Mouse (Mus musculus) thymus, adult 2 months (tissue): ENCODE data around the gene Dab1. TPM values are rescaled to one million over a fixed set of nuclear protein-coding genes. Genes with fewer than 3 reads are reported as not detected.

ENCODE experiments used
- DNase-seq: peaks from one replicate; pipeline ENCODE4 v3.0.0; 2021
- H3K27ac ChIP-seq: fragments of 200-500 bp; 2 replicates; pipeline ENCODE4 v1.5.1; 2012; ENCODE audit warnings: low read length, control low read depth; ENCODE audit not compliant: control insufficient read depth, insufficient read depth
- H3K27me3 ChIP-seq: fragments of 200-500 bp; 2 replicates; pipeline ENCODE4 v1.6.1; 2012; ENCODE audit warnings: mild to moderate bottlenecking, low read length, moderate library complexity, mixed read lengths; ENCODE audit not compliant: control insufficient read depth, insufficient read depth
- H3K36me3 ChIP-seq: fragments of 200-500 bp; 2 replicates; pipeline ENCODE4 v1.6.1; 2012; ENCODE audit warnings: mild to moderate bottlenecking, low read length, moderate library complexity; ENCODE audit not compliant: control insufficient read depth, insufficient read depth
- H3K4me1 ChIP-seq: fragments of 200-500 bp; replicated peaks from 2 replicates; pipeline ENCODE4 v1.6.1; 2012; ENCODE audit warnings: low read length; ENCODE audit not compliant: control insufficient read depth, insufficient read depth
- H3K4me3 ChIP-seq: fragments of 200-500 bp; 2 replicates; pipeline ENCODE4 v1.5.1; 2012; ENCODE audit warnings: mild to moderate bottlenecking, low read length, control low read depth, moderate library complexity; ENCODE audit not compliant: control insufficient read depth, insufficient read depth
- CTCF ChIP-seq: fragments of 200-500 bp; IDR thresholded peaks from 2 replicates; pipeline ENCODE4 v1.5.1; 2012; ENCODE audit warnings: mild to moderate bottlenecking, control low read depth, low read length, moderate library complexity, borderline replicate concordance; ENCODE audit not compliant: control insufficient read depth, poor library complexity, insufficient read depth; ENCODE audit errors: extremely low read depth
- POLR2A ChIP-seq: fragments of 200-500 bp; IDR thresholded peaks from 2 replicates; pipeline ENCODE4 v1.6.1; 2012; ENCODE audit warnings: mild to moderate bottlenecking, low read length, control low read depth, moderate library complexity; ENCODE audit not compliant: control insufficient read depth, poor library complexity, insufficient read depth; ENCODE audit errors: extremely low read depth
- WGBS: fragments of 180-500 bp; shearing (Covaris S2); methylation state at CpG from one replicate; pipeline ENCODE4 v1.1.7; 2018; 5-methylcytosine and 5-hydroxymethylcytosine counted together
- polyA plus RNA-seq: library from polyadenylated mRNA; depleted of rRNA; stranded (reverse); fragments of >200 nt; gene quantifications from 2 replicates; pipeline ENCODE4 v1.2.3, GENCODE M21; 2012

Gene Dab1
- polyA plus RNA-seq, 1 experiment, result 0.28 TPM

DNA sequence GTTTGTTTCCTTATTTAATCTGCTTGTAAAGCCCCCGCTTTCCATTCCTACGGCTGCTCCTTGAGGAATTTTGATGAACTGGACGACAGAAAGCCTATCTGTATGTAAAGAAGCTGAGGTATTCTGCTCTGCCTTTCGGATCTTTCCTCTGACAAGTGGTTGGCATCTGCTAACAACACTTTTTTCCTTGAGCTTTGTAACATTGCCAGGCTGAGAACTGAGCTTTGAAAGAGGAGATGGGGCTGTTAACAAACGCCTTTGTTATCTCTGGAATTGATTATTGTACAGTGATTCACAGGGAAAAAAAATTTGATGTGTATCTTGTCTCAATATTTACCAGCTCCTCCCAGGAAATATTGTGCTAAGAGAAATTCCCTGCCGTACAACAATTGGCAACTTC lies 712.7 kb downstream of the Dab1 start:
- 76% methylated on average over 6 of the region's 6 CpGs for WGBS
- Histone ChIP-seq H3K27me3 (no peaks in the 10 kb centered on the region), H3K36me3 (no peaks in the 10 kb centered on the region), H3K4me1 (no peaks in the 10 kb centered on the region), H3K4me3 (no peak overlapping the region), H3K27ac (no peak overlapping the region)
- TF ChIP-seq POLR2A (no peak), CTCF (no peak)
- DNase-seq, result no peak

DNA sequence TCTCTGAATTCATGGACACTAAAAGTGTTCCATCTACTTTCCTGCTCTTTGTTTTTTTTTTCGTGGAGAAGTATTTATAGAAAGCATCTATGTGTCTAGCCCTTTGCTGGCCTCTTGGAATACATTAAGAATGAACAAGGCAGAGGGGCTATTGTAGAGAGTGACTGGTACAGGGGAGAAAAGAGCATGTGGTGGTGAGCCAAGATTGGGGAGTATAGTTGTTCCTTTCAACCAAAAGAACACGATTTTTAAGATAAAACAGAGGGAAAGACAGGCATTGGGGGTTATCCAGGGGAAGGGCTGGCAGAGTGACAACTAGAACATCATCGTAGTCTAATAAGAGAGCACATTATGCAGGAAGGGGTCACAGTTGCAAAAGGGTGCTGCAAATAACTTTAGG lies 713.2 kb downstream of the Dab1 start:
- Histone ChIP-seq H3K27me3 (no peaks in the 10 kb centered on the region), H3K36me3 (no peaks in the 10 kb centered on the region), H3K4me3 (no peak overlapping the region), H3K4me1 (no peaks in the 10 kb centered on the region), H3K27ac (no peak overlapping the region)
- TF ChIP-seq CTCF, result no peak
- TF ChIP-seq POLR2A, result no peak
- no peak for DNase-seq
- WGBS, result 67% methylated on average over 3 of the region's 3 CpGs

DNA sequence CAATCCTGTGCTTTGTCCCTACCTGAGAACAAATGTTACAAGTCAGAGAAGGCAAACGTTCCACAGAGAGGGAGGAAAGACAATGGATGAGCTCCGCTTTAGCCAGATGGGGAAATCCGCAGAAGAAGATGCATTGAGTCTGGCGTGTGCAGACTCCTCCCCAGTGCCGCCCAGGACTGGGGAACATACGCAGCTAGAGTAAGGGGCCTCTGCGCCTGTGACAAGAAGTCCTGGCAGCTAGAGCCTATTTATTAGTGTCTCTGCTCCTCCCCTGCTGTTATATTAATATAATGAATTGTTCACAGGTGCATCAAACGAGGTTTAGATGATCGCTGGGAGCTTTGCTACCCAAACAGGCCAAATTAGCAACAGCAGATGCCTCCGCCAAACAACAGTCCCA lies 718.1 kb downstream of the Dab1 start:
- H3K4me3 ChIP-seq, result no peak overlapping the region
- DNase-seq, result no peak
- no peaks in the 10 kb centered on the region for H3K36me3 ChIP-seq
- 81% methylated on average over 10 of the region's 10 CpGs for WGBS
- H3K27ac ChIP-seq, result no peak overlapping the region
- H3K4me1 ChIP-seq, result no peaks in the 10 kb centered on the region
- no peaks in the 10 kb centered on the region for H3K27me3 ChIP-seq
- TF ChIP-seq POLR2A (no peak), CTCF (no peak)

DNA sequence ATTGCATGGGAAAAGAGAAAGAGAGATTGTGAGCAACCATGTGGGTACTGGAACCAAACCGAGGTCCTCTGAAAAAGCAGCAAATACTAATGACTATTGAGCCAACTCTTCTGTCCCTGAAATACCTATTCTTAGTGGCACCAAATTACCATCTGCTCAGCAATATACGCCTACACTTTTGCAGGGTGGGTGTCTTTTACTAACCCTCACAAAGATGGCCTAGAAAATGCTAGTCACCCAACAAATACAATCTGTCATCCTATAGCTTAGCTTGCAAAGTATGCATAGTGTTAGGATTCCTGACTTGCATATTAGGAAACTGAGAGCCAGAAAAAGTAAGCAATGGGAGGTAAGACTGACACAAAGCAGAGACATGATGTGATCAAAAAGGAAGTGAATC lies 719.2 kb downstream of the Dab1 start:
- Histone ChIP-seq H3K4me3 (no peak overlapping the region), H3K4me1 (no peaks in the 10 kb centered on the region), H3K27ac (no peak overlapping the region), H3K36me3 (no peaks in the 10 kb centered on the region), H3K27me3 (no peaks in the 10 kb centered on the region)
- WGBS, result 91% methylated on average over 2 of the region's 2 CpGs
- no peak for DNase-seq
- TF ChIP-seq CTCF (no peak), POLR2A (no peak)

DNA sequence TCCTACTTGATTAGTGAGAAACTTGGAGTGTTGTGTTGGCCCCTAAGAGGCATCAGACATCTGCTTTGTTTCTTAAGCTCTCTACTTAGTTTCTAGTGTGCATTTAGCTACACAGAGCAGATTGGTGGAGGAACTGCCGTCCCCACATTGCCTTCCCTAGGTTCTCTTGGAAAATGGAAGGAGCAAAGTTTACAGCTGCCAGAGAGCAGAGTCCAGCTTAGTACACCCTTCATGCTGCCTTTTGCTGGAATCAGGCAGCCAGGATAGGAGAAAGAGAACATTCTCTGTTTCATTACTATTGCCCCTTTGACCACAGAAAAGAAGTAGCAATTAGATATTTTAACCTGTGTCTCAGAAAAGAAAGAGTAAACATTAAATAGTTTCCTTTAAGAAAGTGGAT lies 742.2 kb downstream of the Dab1 start:
- Histone ChIP-seq H3K4me1 (no peaks in the 10 kb centered on the region), H3K27me3 (no peaks in the 10 kb centered on the region), H3K4me3 (no peak overlapping the region), H3K27ac (no peak overlapping the region), H3K36me3 (no peaks in the 10 kb centered on the region)
- WGBS, result 78% methylated on average over 1 of the region's 1 CpGs
- TF ChIP-seq POLR2A (no peak), CTCF (no peak)
- DNase-seq, result no peak

DNA sequence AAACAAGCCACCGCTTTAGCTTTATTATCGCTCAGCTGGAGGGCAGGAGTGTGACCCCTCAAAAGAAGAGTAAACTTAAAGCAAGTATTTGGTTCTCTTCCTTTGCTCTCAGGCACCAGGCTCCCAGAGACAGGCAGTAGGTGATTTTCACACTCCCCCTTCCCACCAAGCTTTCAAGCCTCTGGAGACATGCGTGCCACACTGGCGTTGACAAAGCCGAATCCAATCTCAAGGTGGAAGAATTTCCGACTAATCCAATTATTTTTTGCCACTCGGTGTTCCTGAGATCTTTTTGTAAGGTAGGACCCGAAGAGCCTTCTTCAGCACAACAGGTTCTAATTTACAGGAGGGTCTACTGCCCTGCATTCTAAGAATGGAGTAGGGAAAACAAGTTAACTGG lies 747.3 kb downstream of the Dab1 start:
- TF ChIP-seq POLR2A (no peak), CTCF (no peak)
- Histone ChIP-seq H3K27ac (no peak overlapping the region), H3K27me3 (peaks cover 5% of the 10 kb centered on the region; the same call in 1 of the 2 replicates), H3K36me3 (no peaks in the 10 kb centered on the region), H3K4me3 (no peak overlapping the region), H3K4me1 (no peaks in the 10 kb centered on the region)
- DNase-seq, result no peak
- 15% methylated on average over 8 of the region's 8 CpGs for WGBS
